Mouse (Mus musculus): ENCODE results near the gene Sord. TPM values are rescaled to one million over a fixed set of nuclear protein-coding genes. Genes with fewer than 3 reads are reported as not detected.

Gene Sord
- 45.0 and 49.8 TPM in 2 replicates for polyA plus RNA-seq (2014; fragmentation: Nextera tagmentation; extraction: Ambion mirVana)

DNA sequence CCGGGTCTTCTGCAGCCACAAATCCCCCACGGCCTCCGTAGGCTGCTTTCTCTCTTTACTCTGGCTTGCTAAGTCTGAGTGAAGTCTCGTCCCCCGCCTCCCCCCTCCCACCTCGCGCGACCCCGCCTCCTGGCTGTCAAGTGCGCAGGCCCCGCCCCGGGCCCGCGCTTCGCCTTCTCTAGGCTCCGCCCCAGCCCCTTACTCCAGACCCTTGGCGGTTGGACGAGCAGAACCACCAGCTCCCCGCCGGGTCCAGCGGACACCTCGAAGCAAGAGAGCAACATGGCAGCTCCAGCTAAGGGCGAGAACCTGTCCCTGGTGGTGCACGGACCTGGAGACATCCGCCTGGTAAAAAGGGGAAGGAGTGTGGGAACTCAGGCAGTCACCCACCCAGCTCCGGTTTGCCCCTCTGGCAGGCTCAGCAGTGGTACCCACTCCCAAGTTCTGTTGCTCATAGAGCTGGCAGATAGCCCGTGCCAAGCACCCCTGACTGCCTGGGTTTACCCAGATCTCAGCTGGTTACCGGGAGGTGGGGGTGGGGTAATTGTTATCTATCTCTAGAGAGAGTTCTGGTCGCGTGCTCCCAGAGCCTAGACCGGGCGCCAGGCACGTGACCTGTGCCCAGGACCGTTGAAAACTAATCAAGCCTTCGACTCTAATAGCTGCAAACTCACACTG lies at the start of gene Sord:
Sord (plus strand) TSS at position 139 of the 678 bp plus-strand sequence.
- 2% methylated on average over 35 of the region's 35 CpGs for WGBS (ENCODE audit: insufficient replicate concordance)
- Histone ChIP-seq H3K27me3 (ENCODE audit: control insufficient read depth, insufficient read depth, low read length) (no peaks in the 10 kb centered on the region), H3K36me3 (ENCODE audit: control insufficient read depth, insufficient read depth, low read length) (no peaks in the 10 kb centered on the region), H3K9me3 (replicated peaks; ENCODE audit: control insufficient read depth, low read length) (no peaks in the 10 kb centered on the region), H3K4me1 (ENCODE audit: control insufficient read depth, insufficient read depth, low read length) (peaks cover 3% of the 10 kb centered on the region; the same call in 1 of the 2 replicates), H3K27ac (ENCODE audit: low read depth, low read length) (peak within 1 kb of the TSS; percentile 74; the same call in 1 of the 2 replicates), H3K9ac (ENCODE audit: low read depth, low read length) (peak within 1 kb of the TSS; percentile 73), H3K4me3 (ENCODE audit: low read depth, low read length) (peak within 1 kb of the TSS; percentile 63), H3K4me2 (peak within 1 kb of the TSS; percentile 85)
- peak; percentile 91 for ATAC-seq (replicated peaks; ENCODE audit: insufficient number of reproducible peaks, low FRiP score, low TSS enrichment)

DNA sequence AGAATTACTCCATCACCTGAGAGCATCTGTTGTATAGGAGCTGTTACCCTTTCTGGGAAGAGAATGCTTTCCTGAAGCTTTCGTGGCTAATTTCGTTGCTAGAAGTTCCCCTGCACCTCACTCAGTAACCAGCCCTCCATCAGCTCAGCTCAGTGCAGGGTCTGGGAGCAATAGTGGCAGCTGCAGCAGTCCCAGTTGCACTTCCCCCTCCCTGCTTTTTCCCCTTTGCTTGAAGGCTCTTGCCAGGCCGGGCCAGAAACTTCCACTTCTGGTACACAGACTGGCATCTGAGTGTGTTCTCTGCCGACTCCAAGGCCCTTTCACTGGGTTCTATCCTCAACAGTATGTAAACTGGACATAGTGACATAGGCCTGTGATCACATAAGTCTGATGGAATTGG lies 49.5 kb upstream of the Sord start:
- H3K27me3 ChIP-seq (ENCODE audit: control insufficient read depth, insufficient read depth, low read length): no peaks in the 10 kb centered on the region
- no peak overlapping the region for H3K27ac ChIP-seq (ENCODE audit: low read depth, low read length)
- no peaks in the 10 kb centered on the region for H3K4me1 ChIP-seq (ENCODE audit: control insufficient read depth, insufficient read depth, low read length)
- no peaks in the 10 kb centered on the region for H3K9me3 ChIP-seq (replicated peaks; ENCODE audit: control insufficient read depth, low read length)
- H3K9ac ChIP-seq (ENCODE audit: low read depth, low read length): no peak overlapping the region
- no peak overlapping the region for H3K4me2 ChIP-seq
- H3K4me3 ChIP-seq (ENCODE audit: low read depth, low read length): no peak overlapping the region
- no peak for ATAC-seq (replicated peaks; ENCODE audit: insufficient number of reproducible peaks, low FRiP score, low TSS enrichment)
- no peaks in the 10 kb centered on the region for H3K36me3 ChIP-seq (ENCODE audit: control insufficient read depth, insufficient read depth, low read length)
- 81% methylated on average over 4 of the region's 4 CpGs for WGBS (ENCODE audit: insufficient replicate concordance)

DNA sequence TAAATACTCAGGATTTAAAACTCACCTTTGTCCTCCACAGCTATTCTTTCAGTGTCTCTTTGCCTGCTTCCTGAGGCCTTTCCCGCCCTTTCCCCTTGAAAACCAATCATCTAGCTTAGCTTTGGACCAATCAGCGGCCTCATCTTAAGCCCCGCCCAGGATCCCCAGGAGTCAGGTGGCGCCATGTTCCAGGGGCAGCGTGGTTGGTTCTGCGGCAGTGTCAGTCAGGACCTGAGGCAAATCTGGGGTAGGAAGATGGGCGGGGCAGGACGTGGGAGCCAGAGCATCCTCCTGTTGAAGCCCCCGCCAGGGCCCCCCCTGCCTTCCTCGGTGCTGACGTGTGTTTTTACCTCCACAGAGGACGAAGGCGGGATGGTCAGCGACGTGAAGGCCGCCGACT lies 48.4 kb upstream of the Sord start, which contains the start of the genes Patl2 and Terb2:
Patl2 (minus strand) TSS at position 84 of the 400 bp plus-strand sequence.
Terb2 (plus strand) TSS at position 167 of the 400 bp plus-strand sequence.
- Histone ChIP-seq H3K9ac (ENCODE audit: low read depth, low read length) (no peak within 1 kb of the TSS), H3K4me1 (ENCODE audit: control insufficient read depth, insufficient read depth, low read length) (no peaks in the 10 kb centered on the region), H3K27ac (ENCODE audit: low read depth, low read length) (no peak within 1 kb of the TSS), H3K27me3 (ENCODE audit: control insufficient read depth, insufficient read depth, low read length) (no peaks in the 10 kb centered on the region), H3K4me3 (ENCODE audit: low read depth, low read length) (no peak within 1 kb of the TSS), H3K36me3 (ENCODE audit: control insufficient read depth, insufficient read depth, low read length) (no peaks in the 10 kb centered on the region), H3K4me2 (no peak within 1 kb of the TSS), H3K9me3 (replicated peaks; ENCODE audit: control insufficient read depth, low read length) (no peaks in the 10 kb centered on the region)
- 71% methylated on average over 17 of the region's 17 CpGs for WGBS (ENCODE audit: insufficient replicate concordance)
- no peak for ATAC-seq (replicated peaks; ENCODE audit: insufficient number of reproducible peaks, low FRiP score, low TSS enrichment)

DNA sequence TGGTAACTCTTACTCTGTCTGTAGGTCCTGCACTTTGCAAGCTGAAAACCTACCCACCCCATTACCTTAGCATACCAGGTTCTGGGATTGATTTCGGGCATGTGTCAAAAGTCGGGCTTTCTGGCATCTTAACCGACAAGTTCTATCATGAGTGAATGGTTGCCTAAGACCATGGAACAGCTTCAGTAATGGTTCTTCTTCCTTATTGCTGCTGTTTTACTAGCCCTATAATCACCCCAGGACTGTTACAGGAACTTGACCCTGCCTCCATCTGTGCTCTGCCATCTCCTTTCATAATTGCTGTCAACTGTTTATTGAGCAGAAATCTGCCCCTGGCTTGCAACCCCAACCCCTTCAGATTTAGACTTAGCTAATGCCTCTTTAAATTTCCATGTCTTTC lies 47.8 kb upstream of the Sord start:
- Histone ChIP-seq H3K4me2 (no peak overlapping the region), H3K4me3 (ENCODE audit: low read depth, low read length) (no peak overlapping the region), H3K9me3 (replicated peaks; ENCODE audit: control insufficient read depth, low read length) (no peaks in the 10 kb centered on the region), H3K36me3 (ENCODE audit: control insufficient read depth, insufficient read depth, low read length) (no peaks in the 10 kb centered on the region), H3K4me1 (ENCODE audit: control insufficient read depth, insufficient read depth, low read length) (no peaks in the 10 kb centered on the region), H3K27me3 (ENCODE audit: control insufficient read depth, insufficient read depth, low read length) (no peaks in the 10 kb centered on the region), H3K9ac (ENCODE audit: low read depth, low read length) (no peak overlapping the region), H3K27ac (ENCODE audit: low read depth, low read length) (no peak overlapping the region)
- ATAC-seq (replicated peaks; ENCODE audit: insufficient number of reproducible peaks, low FRiP score, low TSS enrichment): no peak
- 92% methylated on average over 3 of the region's 3 CpGs for WGBS (ENCODE audit: insufficient replicate concordance)

DNA sequence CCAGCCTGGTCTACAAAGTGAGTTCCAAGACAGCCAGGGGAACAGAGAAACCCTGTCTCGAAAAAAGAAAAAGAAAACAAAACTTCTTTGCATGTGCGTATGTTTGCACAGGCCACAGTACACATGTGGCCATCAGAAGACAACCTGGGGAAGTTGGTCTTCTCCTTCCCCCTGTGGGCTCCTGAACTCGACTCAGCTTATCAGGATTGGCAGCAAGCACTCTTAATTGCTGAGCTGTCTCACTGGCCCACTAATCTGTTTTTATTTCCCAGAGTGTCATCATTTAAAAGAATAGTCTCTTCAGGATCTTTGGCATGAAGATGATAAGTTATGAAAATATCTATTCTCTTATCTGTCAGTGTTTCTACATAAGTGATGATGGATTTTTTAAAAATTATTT lies 42.7 kb upstream of the Sord start:
- no peaks in the 10 kb centered on the region for H3K4me1 ChIP-seq (ENCODE audit: control insufficient read depth, insufficient read depth, low read length)
- H3K9ac ChIP-seq (ENCODE audit: low read depth, low read length): no peak overlapping the region
- H3K4me3 ChIP-seq (ENCODE audit: low read depth, low read length): no peak overlapping the region
- no peaks in the 10 kb centered on the region for H3K27me3 ChIP-seq (ENCODE audit: control insufficient read depth, insufficient read depth, low read length)
- no peak for ATAC-seq (replicated peaks; ENCODE audit: insufficient number of reproducible peaks, low FRiP score, low TSS enrichment)
- 64% methylated on average over 3 of the region's 3 CpGs for WGBS (ENCODE audit: insufficient replicate concordance)
- no peak overlapping the region for H3K4me2 ChIP-seq
- no peaks in the 10 kb centered on the region for H3K9me3 ChIP-seq (replicated peaks; ENCODE audit: control insufficient read depth, low read length)
- H3K36me3 ChIP-seq (ENCODE audit: control insufficient read depth, insufficient read depth, low read length): no peaks in the 10 kb centered on the region
- H3K27ac ChIP-seq (ENCODE audit: low read depth, low read length): no peak overlapping the region

DNA sequence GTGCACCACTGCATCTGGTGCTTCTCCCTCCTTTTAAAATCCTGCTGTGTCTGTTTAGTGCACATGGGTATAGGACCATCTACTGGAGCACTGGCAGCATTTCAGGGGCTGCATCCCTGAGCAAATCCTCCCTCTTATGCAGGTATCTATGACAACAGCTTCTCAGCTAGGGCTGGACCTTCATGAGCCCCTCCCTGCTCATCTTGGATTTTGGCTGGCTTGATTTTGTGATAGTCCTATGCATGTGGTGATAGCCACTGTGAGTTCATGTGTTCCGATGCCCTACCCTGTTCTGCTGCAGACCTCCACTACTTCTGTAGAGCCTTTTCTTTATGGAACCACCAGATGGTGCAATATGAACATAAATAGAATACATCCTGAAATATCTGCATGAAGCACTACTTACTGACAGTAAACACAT lies 40.0 kb upstream of the Sord start:
- no peaks in the 10 kb centered on the region for H3K27me3 ChIP-seq (ENCODE audit: control insufficient read depth, insufficient read depth, low read length)
- WGBS (ENCODE audit: insufficient replicate concordance): 56% methylated on average over 1 of the region's 1 CpGs
- no peak overlapping the region for H3K4me2 ChIP-seq
- no peak for ATAC-seq (replicated peaks; ENCODE audit: insufficient number of reproducible peaks, low FRiP score, low TSS enrichment)
- H3K27ac ChIP-seq (ENCODE audit: low read depth, low read length): no peak overlapping the region
- H3K36me3 ChIP-seq (ENCODE audit: control insufficient read depth, insufficient read depth, low read length): no peaks in the 10 kb centered on the region
- H3K9ac ChIP-seq (ENCODE audit: low read depth, low read length): no peak overlapping the region
- no peak overlapping the region for H3K4me3 ChIP-seq (ENCODE audit: low read depth, low read length)
- no peaks in the 10 kb centered on the region for H3K9me3 ChIP-seq (replicated peaks; ENCODE audit: control insufficient read depth, low read length)
- H3K4me1 ChIP-seq (ENCODE audit: control insufficient read depth, insufficient read depth, low read length): no peaks in the 10 kb centered on the region

DNA sequence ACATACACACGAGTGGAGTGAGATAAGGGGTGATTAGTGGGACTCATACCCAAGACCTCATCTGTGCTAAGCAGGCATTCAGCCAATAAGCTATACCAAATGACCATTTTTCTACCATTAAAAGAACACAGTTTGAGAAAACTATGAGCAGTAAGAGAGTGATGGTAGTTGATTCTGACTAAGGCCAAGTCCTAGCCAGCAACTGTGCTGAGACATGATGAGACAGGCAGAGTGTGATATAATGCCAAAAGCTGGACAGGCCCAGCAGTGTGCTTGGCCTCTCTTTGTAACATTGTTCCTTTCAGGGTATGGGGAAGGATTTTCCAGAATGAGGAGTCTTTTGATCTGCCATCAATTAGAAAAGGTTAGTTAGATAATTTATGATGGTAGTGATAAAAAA lies 33.0 kb upstream of the Sord start:
- Histone ChIP-seq H3K4me3 (ENCODE audit: low read depth, low read length) (no peak overlapping the region), H3K36me3 (ENCODE audit: control insufficient read depth, insufficient read depth, low read length) (no peaks in the 10 kb centered on the region), H3K27ac (ENCODE audit: low read depth, low read length) (no peak overlapping the region), H3K9me3 (replicated peaks; ENCODE audit: control insufficient read depth, low read length) (no peaks in the 10 kb centered on the region), H3K9ac (ENCODE audit: low read depth, low read length) (no peak overlapping the region), H3K4me1 (ENCODE audit: control insufficient read depth, insufficient read depth, low read length) (no peaks in the 10 kb centered on the region), H3K27me3 (ENCODE audit: control insufficient read depth, insufficient read depth, low read length) (no peaks in the 10 kb centered on the region), H3K4me2 (no peak overlapping the region)
- ATAC-seq (replicated peaks; ENCODE audit: insufficient number of reproducible peaks, low FRiP score, low TSS enrichment): no peak
- 54% methylated on average over 1 of the region's 1 CpGs for WGBS (ENCODE audit: insufficient replicate concordance)

DNA sequence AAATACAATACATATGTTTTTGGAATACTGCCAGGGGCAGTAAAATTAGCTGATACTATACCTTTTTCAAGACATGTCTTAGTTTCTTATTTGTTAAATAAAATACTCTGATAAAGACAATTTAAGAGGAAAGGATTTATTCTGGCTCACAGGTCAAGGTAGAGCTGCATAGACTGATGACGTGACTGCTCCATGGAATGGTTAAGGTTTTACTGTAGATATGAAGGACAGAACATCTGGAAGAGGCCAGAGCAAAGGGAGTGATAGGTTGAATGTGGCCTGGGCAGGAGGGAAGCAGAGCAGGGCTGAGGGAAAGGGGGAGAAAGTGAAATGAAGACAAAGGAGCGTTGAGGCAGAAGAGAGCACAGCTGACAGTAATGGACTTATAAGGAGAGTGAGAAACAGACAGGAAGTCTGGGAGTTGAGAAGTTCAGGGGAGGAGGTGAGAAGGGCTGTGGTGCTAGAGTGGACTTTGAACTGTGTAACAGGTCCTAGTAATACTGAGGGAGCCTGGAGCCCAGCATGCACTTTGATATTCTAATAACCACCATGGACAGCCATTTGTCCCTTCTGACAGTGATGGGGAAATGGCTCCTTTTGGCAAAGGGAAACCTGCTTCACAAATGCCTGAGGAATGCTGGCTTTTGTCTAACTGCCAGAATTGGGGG lies 28.0 kb upstream of the Sord start:
- H3K9ac ChIP-seq (ENCODE audit: low read depth, low read length): no peak overlapping the region
- H3K4me3 ChIP-seq (ENCODE audit: low read depth, low read length): no peak overlapping the region
- H3K27ac ChIP-seq (ENCODE audit: low read depth, low read length): no peak overlapping the region
- H3K9me3 ChIP-seq (replicated peaks; ENCODE audit: control insufficient read depth, low read length): no peaks in the 10 kb centered on the region
- no peak for ATAC-seq (replicated peaks; ENCODE audit: insufficient number of reproducible peaks, low FRiP score, low TSS enrichment)
- H3K4me2 ChIP-seq: no peak overlapping the region
- H3K36me3 ChIP-seq (ENCODE audit: control insufficient read depth, insufficient read depth, low read length): no peaks in the 10 kb centered on the region
- no peaks in the 10 kb centered on the region for H3K4me1 ChIP-seq (ENCODE audit: control insufficient read depth, insufficient read depth, low read length)
- no peaks in the 10 kb centered on the region for H3K27me3 ChIP-seq (ENCODE audit: control insufficient read depth, insufficient read depth, low read length)
- WGBS (ENCODE audit: insufficient replicate concordance): 46% methylated on average over 2 of the region's 2 CpGs

Measured in heart, embryonic 11.5 days (tissue).